In the genomic region with DNA sequence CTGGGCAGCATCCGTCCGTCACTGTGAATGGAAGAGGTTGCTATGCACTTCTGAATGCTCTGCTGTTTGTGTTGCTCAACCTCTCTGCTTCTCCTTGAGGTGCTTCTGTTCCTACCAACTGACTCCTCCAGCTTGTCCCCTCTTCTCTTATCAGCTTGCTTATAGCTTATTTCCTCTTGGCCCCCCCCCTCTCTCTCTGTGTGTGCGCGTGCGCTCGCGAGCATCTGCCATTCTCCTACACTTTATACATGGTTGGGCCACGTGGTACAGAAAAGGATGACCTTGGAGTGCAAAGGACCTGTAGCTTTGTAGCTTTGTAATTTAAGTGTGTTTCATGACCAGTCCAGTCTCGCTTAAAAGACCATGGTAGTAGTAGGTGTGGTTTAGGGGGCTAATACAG, we compare ENCODE assay signal across 14 mouse cellular contexts.
"Had no signal": no experiment of that assay in that cellular context is flagged by ENCODE, and none has a peak within 500 bp of the region (broad histone marks: within the 10 kb centered on the region; RNA-seq: fewer than 3 reads in every experiment).

No protein-coding gene starts in this region.

- H3K4me2 ChIP-seq: limb, embryonic 13.5 days; liver, embryonic 12.5 days; lung, embryonic 14.5 days; midbrain, embryonic 12.5 days had no signal

- H3K27me3 ChIP-seq: limb, embryonic 13.5 days; liver, embryonic 12.5 days; megakaryocyte, embryonic 14.5 days; midbrain, embryonic 12.5 days had no signal

- DNase-seq: kidney, adult 8-10 months; kidney, postnatal 36 days; left cerebral cortex, postnatal 4 days; lung, embryonic 14.5 days; lung, postnatal 10 days; lung, postnatal 4 days; thymus, postnatal 4 days had no signal

- H3K4me3 ChIP-seq: layer of hippocampus, adult 2 months; limb, embryonic 13.5 days; liver, embryonic 12.5 days; megakaryocyte, embryonic 14.5 days; midbrain, embryonic 12.5 days had no signal

- H3K9ac ChIP-seq: limb, embryonic 13.5 days; liver, embryonic 12.5 days; lung, embryonic 14.5 days; midbrain, embryonic 12.5 days had no signal

- H3K36me3 ChIP-seq: limb, embryonic 13.5 days; liver, embryonic 12.5 days; midbrain, embryonic 12.5 days had no signal

- H3K27ac ChIP-seq: layer of hippocampus, adult 2 months; limb, embryonic 13.5 days; liver, embryonic 12.5 days; midbrain, embryonic 12.5 days; stomach, postnatal 0 days had no signal

- H3K9me3 ChIP-seq: limb, embryonic 13.5 days; liver, embryonic 12.5 days; megakaryocyte, embryonic 14.5 days; midbrain, embryonic 12.5 days had no signal

- ATAC-seq: intestine, postnatal 0 days; liver, embryonic 12.5 days had no signal
